Mouse (Mus musculus): ENCODE results near the gene Prr29. TPM values are rescaled to one million over a fixed set of nuclear protein-coding genes. Genes with fewer than 3 reads are reported as not detected.
"Not testable (repeated sequence)": the region's sequence is repeated elsewhere in the genome, so short reads cannot be mapped to it uniquely, and the experiment has no call there.

The Prr29 gene
- polyA plus RNA-seq, 1 experiment from 2014 or later = not detected

GRCm38 (mm10) chr11:106392597-106393330, 27.5 kb downstream of the Prr29 start:
- no peak overlapping the region for H3K9ac ChIP-seq (replicated peaks; ENCODE audit: low read length)

DNA sequence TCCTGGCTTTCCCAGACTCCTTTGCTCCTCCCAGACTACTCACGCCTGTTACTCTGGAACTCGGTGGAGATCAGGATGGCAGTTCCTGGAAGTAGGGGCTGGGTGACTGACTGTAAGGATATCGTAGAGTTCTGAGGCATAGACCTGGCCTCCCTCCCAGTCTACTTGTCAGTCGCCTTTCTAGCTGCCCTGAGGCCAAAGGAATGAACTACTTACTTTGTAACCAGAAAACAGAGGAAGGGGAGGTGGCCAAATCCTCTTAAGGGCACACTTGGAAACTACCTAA, 28.0 kb downstream of the Prr29 start:
- H3K36me3 ChIP-seq (replicated peaks; ENCODE audit: control insufficient read depth, insufficient read depth, low read depth, low read length) = no peaks in the 10 kb centered on the region
- 49% methylated on average over 4 of the region's 4 CpGs for WGBS
- ATAC-seq (replicated peaks; ENCODE audit: insufficient number of reproducible peaks, low FRiP score, low TSS enrichment, low read depth) = no peak
- H3K9ac ChIP-seq (replicated peaks; ENCODE audit: low read length) = no peak overlapping the region
- no peak overlapping the region for H3K4me3 ChIP-seq (ENCODE audit: low read depth, low read length)
- H3K4me1 ChIP-seq (ENCODE audit: control insufficient read depth, insufficient read depth, low read length) = no peaks in the 10 kb centered on the region
- no peak for DNase-seq (ENCODE audit: low spot score)
- no peak overlapping the region for H3K27ac ChIP-seq (replicated peaks; ENCODE audit: low read depth, low read length)
- H3K9me3 ChIP-seq (replicated peaks; ENCODE audit: control insufficient read depth, low read length) = no peaks in the 10 kb centered on the region
- H3K27me3 ChIP-seq (ENCODE audit: control insufficient read depth, insufficient read depth, low read length) = no peaks in the 10 kb centered on the region
- H3K4me2 ChIP-seq (ENCODE audit: low read depth, low read length) = no peak overlapping the region

More at GRCm38 (mm10) chr11:106392597-106393330, 27.5 kb downstream of the Prr29 start:
- Histone ChIP-seq H3K4me3 (ENCODE audit: low read depth, low read length) (no peak overlapping the region), H3K4me1 (ENCODE audit: control insufficient read depth, insufficient read depth, low read length) (no peaks in the 10 kb centered on the region), H3K4me2 (ENCODE audit: low read depth, low read length) (no peak overlapping the region), H3K27me3 (ENCODE audit: control insufficient read depth, insufficient read depth, low read length) (no peaks in the 10 kb centered on the region), H3K36me3 (replicated peaks; ENCODE audit: control insufficient read depth, insufficient read depth, low read depth, low read length) (no peaks in the 10 kb centered on the region), H3K9me3 (replicated peaks; ENCODE audit: control insufficient read depth, low read length) (no peaks in the 10 kb centered on the region), H3K27ac (replicated peaks; ENCODE audit: low read depth, low read length) (no peak overlapping the region)
- 68% methylated on average over 7 of the region's 7 CpGs for WGBS
- DNase-seq (ENCODE audit: low spot score) (no peak), ATAC-seq (replicated peaks; ENCODE audit: insufficient number of reproducible peaks, low FRiP score, low TSS enrichment, low read depth) (no peak)

- not testable (repeated sequence) for H3K9ac ChIP-seq (replicated peaks; ENCODE audit: low read length); H3K27me3 ChIP-seq (ENCODE audit: control insufficient read depth, insufficient read depth, low read length); H3K4me2 ChIP-seq (ENCODE audit: low read depth, low read length); H3K27ac ChIP-seq (replicated peaks; ENCODE audit: low read depth, low read length); H3K36me3 ChIP-seq (replicated peaks; ENCODE audit: control insufficient read depth, insufficient read depth, low read depth, low read length); ATAC-seq (replicated peaks; ENCODE audit: insufficient number of reproducible peaks, low FRiP score, low TSS enrichment, low read depth); H3K9me3 ChIP-seq (replicated peaks; ENCODE audit: control insufficient read depth, low read length); H3K4me3 ChIP-seq (ENCODE audit: low read depth, low read length); DNase-seq (ENCODE audit: low spot score); H3K4me1 ChIP-seq (ENCODE audit: control insufficient read depth, insufficient read depth, low read length)
- 72% methylated on average over 2 of the region's 2 CpGs for WGBS
Observed at GRCm38 (mm10) chr11:106394055-106394454, 28.8 kb downstream of the Prr29 start.

GRCm38 (mm10) chr11:106397656-106398055, 32.4 kb downstream of the Prr29 start:
- DNase-seq (ENCODE audit: low spot score) = no peak
- no peak overlapping the region for H3K4me2 ChIP-seq (ENCODE audit: low read depth, low read length)
- no peak overlapping the region for H3K9ac ChIP-seq (replicated peaks; ENCODE audit: low read length)
- H3K36me3 ChIP-seq (replicated peaks; ENCODE audit: control insufficient read depth, insufficient read depth, low read depth, low read length) = no peaks in the 10 kb centered on the region
- no peaks in the 10 kb centered on the region for H3K9me3 ChIP-seq (replicated peaks; ENCODE audit: control insufficient read depth, low read length)
- no peak overlapping the region for H3K4me3 ChIP-seq (ENCODE audit: low read depth, low read length)
- ATAC-seq (replicated peaks; ENCODE audit: insufficient number of reproducible peaks, low FRiP score, low TSS enrichment, low read depth) = no peak
- no peak overlapping the region for H3K27ac ChIP-seq (replicated peaks; ENCODE audit: low read depth, low read length)
- H3K27me3 ChIP-seq (ENCODE audit: control insufficient read depth, insufficient read depth, low read length) = no peaks in the 10 kb centered on the region
- no peaks in the 10 kb centered on the region for H3K4me1 ChIP-seq (ENCODE audit: control insufficient read depth, insufficient read depth, low read length)
- WGBS = 88% methylated on average over 3 of the region's 3 CpGs

GRCm38 (mm10) chr11:106398481-106398880, 33.2 kb downstream of the Prr29 start:
- Histone ChIP-seq H3K36me3 (replicated peaks; ENCODE audit: control insufficient read depth, insufficient read depth, low read depth, low read length) (no peaks in the 10 kb centered on the region), H3K9ac (replicated peaks; ENCODE audit: low read length) (no peak overlapping the region), H3K4me1 (ENCODE audit: control insufficient read depth, insufficient read depth, low read length) (no peaks in the 10 kb centered on the region), H3K4me3 (ENCODE audit: low read depth, low read length) (no peak overlapping the region), H3K27ac (replicated peaks; ENCODE audit: low read depth, low read length) (no peak overlapping the region), H3K9me3 (replicated peaks; ENCODE audit: control insufficient read depth, low read length) (no peaks in the 10 kb centered on the region), H3K27me3 (ENCODE audit: control insufficient read depth, insufficient read depth, low read length) (no peaks in the 10 kb centered on the region), H3K4me2 (ENCODE audit: low read depth, low read length) (no peak overlapping the region)
- ATAC-seq (replicated peaks; ENCODE audit: insufficient number of reproducible peaks, low FRiP score, low TSS enrichment, low read depth) (no peak), DNase-seq (ENCODE audit: low spot score) (no peak)
- 91% methylated on average over 8 of the region's 8 CpGs for WGBS

GRCm38 (mm10) chr11:106410011-106410410, 44.7 kb downstream of the Prr29 start:
- no peak for ATAC-seq (replicated peaks; ENCODE audit: insufficient number of reproducible peaks, low FRiP score, low TSS enrichment, low read depth)
- H3K27me3 ChIP-seq (ENCODE audit: control insufficient read depth, insufficient read depth, low read length) = no peaks in the 10 kb centered on the region
- WGBS = 68% methylated on average over 4 of the region's 4 CpGs

GRCm38 (mm10) chr11:106410507-106410906, 45.2 kb downstream of the Prr29 start:
- Histone ChIP-seq H3K9ac (replicated peaks; ENCODE audit: low read length) (no peak overlapping the region), H3K36me3 (replicated peaks; ENCODE audit: control insufficient read depth, insufficient read depth, low read depth, low read length) (no peaks in the 10 kb centered on the region), H3K27ac (replicated peaks; ENCODE audit: low read depth, low read length) (no peak overlapping the region), H3K4me2 (ENCODE audit: low read depth, low read length) (no peak overlapping the region), H3K9me3 (replicated peaks; ENCODE audit: control insufficient read depth, low read length) (no peaks in the 10 kb centered on the region), H3K4me3 (ENCODE audit: low read depth, low read length) (no peak overlapping the region), H3K4me1 (ENCODE audit: control insufficient read depth, insufficient read depth, low read length) (no peaks in the 10 kb centered on the region), H3K27me3 (ENCODE audit: control insufficient read depth, insufficient read depth, low read length) (no peaks in the 10 kb centered on the region)
- ATAC-seq (replicated peaks; ENCODE audit: insufficient number of reproducible peaks, low FRiP score, low TSS enrichment, low read depth) (no peak), DNase-seq (ENCODE audit: low spot score) (no peak)
- 86% methylated on average over 3 of the region's 3 CpGs for WGBS

More at GRCm38 (mm10) chr11:106410011-106410410, 44.7 kb downstream of the Prr29 start:
- Histone ChIP-seq H3K36me3 (replicated peaks; ENCODE audit: control insufficient read depth, insufficient read depth, low read depth, low read length) (no peaks in the 10 kb centered on the region), H3K4me3 (ENCODE audit: low read depth, low read length) (no peak overlapping the region), H3K9ac (replicated peaks; ENCODE audit: low read length) (no peak overlapping the region), H3K27ac (replicated peaks; ENCODE audit: low read depth, low read length) (no peak overlapping the region), H3K4me2 (ENCODE audit: low read depth, low read length) (no peak overlapping the region), H3K4me1 (ENCODE audit: control insufficient read depth, insufficient read depth, low read length) (no peaks in the 10 kb centered on the region), H3K9me3 (replicated peaks; ENCODE audit: control insufficient read depth, low read length) (no peaks in the 10 kb centered on the region)
- DNase-seq (ENCODE audit: low spot score) = no peak

DNA sequence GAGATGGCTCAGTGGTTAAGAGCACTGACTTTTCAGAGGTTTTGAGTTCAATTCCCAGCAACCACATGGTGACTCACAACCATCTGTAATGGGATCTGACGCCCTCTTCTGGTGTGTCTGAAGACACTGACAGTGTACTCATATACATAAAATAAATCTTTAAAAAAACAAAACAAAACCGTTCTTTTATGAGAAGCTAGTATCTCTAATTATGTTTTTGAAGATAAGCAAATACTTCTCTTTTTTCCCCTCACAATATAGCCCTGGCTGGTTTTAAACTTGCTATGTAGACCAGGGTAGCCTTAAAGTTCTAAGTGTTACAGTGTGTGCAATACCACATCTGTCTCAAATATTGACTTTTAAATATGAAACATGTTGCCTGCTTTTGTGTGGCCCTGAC, 45.9 kb downstream of the Prr29 start:
- ATAC-seq (replicated peaks; ENCODE audit: insufficient number of reproducible peaks, low FRiP score, low TSS enrichment, low read depth) (no peak), DNase-seq (ENCODE audit: low spot score) (no peak)
- Histone ChIP-seq H3K27ac (replicated peaks; ENCODE audit: low read depth, low read length) (no peak overlapping the region), H3K4me1 (ENCODE audit: control insufficient read depth, insufficient read depth, low read length) (no peaks in the 10 kb centered on the region), H3K4me3 (ENCODE audit: low read depth, low read length) (no peak overlapping the region), H3K4me2 (ENCODE audit: low read depth, low read length) (no peak overlapping the region), H3K27me3 (ENCODE audit: control insufficient read depth, insufficient read depth, low read length) (no peaks in the 10 kb centered on the region), H3K9ac (replicated peaks; ENCODE audit: low read length) (no peak overlapping the region), H3K9me3 (replicated peaks; ENCODE audit: control insufficient read depth, low read length) (no peaks in the 10 kb centered on the region), H3K36me3 (replicated peaks; ENCODE audit: control insufficient read depth, insufficient read depth, low read depth, low read length) (no peaks in the 10 kb centered on the region)
- 83% methylated on average over 2 of the region's 2 CpGs for WGBS
